Mouse (Mus musculus): ENCODE results near the gene Ube2c.

DNA sequence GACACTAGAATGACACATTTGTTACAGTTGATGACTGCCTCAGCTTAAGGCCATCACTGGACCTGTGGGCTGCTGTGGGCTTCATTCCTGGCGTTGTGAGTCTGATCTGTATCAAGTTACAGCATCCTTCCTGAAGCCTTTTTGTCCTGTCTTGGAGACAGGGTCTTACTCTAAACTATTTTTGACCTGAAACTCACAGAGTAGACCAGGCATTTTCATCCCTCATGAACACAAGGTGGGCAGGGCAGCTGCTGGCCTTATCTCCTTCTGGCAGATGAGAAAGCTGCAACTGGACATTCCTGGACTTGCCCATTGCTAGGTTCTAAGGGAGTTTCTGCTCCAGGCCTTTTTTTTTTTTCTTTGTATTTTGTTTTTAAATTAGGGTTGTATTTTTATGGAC, 11.0 kb upstream of the Ube2c start:
- TF ChIP-seq MAX (IDR thresholded peaks at IDR 0.05; ENCODE audit: low read depth), result no peak
- no peak for TF ChIP-seq MYOG (IDR thresholded peaks at IDR 0.05; ENCODE audit: control insufficient read depth in 1 of 3, insufficient read depth in 1 of 3, insufficient read length in 2 of 3, low read depth in 2 of 3)
- TF ChIP-seq CEBPB (IDR thresholded peaks at IDR 0.05; ENCODE audit: insufficient read depth, poor library complexity, severe bottlenecking), result no peak
- no peak for TF ChIP-seq POLR2A (IDR thresholded peaks at IDR 0.05; ENCODE audit: insufficient read length, low read depth)
- TF ChIP-seq POLR2AphosphoS2 (IDR thresholded peaks at IDR 0.05; ENCODE audit: insufficient read length, low read depth), result no peak
- TF ChIP-seq TCF12 (IDR thresholded peaks at IDR 0.05; ENCODE audit: insufficient read depth, poor library complexity, severe bottlenecking), result no peak
